Mouse (Mus musculus) hindbrain, postnatal 0 days (tissue): Measurements from ENCODE around the gene Gas1. TPM values are rescaled to one million over a fixed set of nuclear protein-coding genes. Genes with fewer than 3 reads are reported as not detected.

ENCODE experiments used
- ATAC-seq: fragments of 200-750 bp; cut with Nextera tagmentation; 2 replicates; pipeline ENCODE4 v1.8.0; 2017; ENCODE audit warnings: mild to moderate bottlenecking, moderate TSS enrichment, moderate library complexity
- DNase-seq: peaks from one replicate; pipeline ENCODE4 v3.0.0-alpha.2; 2015; ENCODE audit warnings: low spot score
- H3K27ac ChIP-seq: fragments of 300-500 bp; sonication (generic); 2 replicates; pipeline ENCODE4 v1.5.1; 2014; ENCODE audit warnings: mild to moderate bottlenecking
- H3K27me3 ChIP-seq: fragments of 300-500 bp; sonication (generic); 2 replicates; pipeline ENCODE4 v1.6.1; 2014; ENCODE audit warnings: low read length, mixed read lengths; ENCODE audit not compliant: insufficient read depth
- H3K36me3 ChIP-seq: fragments of 300-500 bp; sonication (generic); 2 replicates; pipeline ENCODE4 v1.6.1; 2014; ENCODE audit warnings: low read length, mixed read lengths; ENCODE audit not compliant: insufficient read depth
- H3K4me1 ChIP-seq: fragments of 300-500 bp; sonication (generic); 2 replicates; pipeline ENCODE4 v1.6.1; 2014; ENCODE audit warnings: antibody characterized with exemption, low read length, mixed read lengths; ENCODE audit not compliant: insufficient read depth
- H3K4me2 ChIP-seq: fragments of 300-500 bp; sonication (generic); 2 replicates; pipeline ENCODE4 v1.6.1; 2014; ENCODE audit warnings: low read depth, mild to moderate bottlenecking, low read length, moderate library complexity, mixed read lengths
- H3K4me3 ChIP-seq: fragments of 300-500 bp; sonication (generic); 2 replicates; pipeline ENCODE4 v1.5.1; 2014; ENCODE audit warnings: low read length
- H3K9ac ChIP-seq: fragments of 300-500 bp; sonication (generic); replicated peaks from 2 replicates; pipeline ENCODE4 v1.6.1; 2014; ENCODE audit warnings: mild to moderate bottlenecking, low read length, moderate library complexity, mixed read lengths
- H3K9me3 ChIP-seq: fragments of 300-500 bp; sonication (generic); 2 replicates; pipeline ENCODE4 v1.6.1; 2016; ENCODE audit warnings: low read length, mixed read lengths
- CTCF ChIP-seq: IDR thresholded peaks from 2 replicates; pipeline ENCODE4 v1.5.1; 2016; ENCODE audit warnings: antibody characterized with exemption, control low read depth, low read depth
- WGBS: fragments of 180-500 bp; shearing (Covaris S2); extraction: QIAGEN DNeasy Blood & Tissue Kit; methylation state at CpG from one replicate; pipeline ENCODE4 v1.1.7; 2014; 5-methylcytosine and 5-hydroxymethylcytosine counted together
- polyA plus RNA-seq: library from polyadenylated mRNA; unstranded; fragments of >200 nt; fragmentation: Nextera tagmentation; extraction: Ambion mirVana; gene quantifications from 2 replicates; pipeline ENCODE4 v1.2.1, GENCODE M21; 2015
- total RNA-seq: library from RNA; depleted of rRNA; stranded (reverse); fragments of >200 nt; gene quantifications from 2 replicates; pipeline ENCODE4 v1.2.3, GENCODE M21; 2014

Gene Gas1
- total and polyA plus RNA-seq, 2 experiments from 2014 or later: 17.3 to 60.3 TPM

GRCm38 (mm10) chr13:60173591-60174524 lies 3.3 kb downstream of the Gas1 start:
- H3K27me3 ChIP-seq: no peaks in the 10 kb centered on the region
- 11% methylated on average over 12 of the region's 12 CpGs for WGBS
- no peaks in the 10 kb centered on the region for H3K9me3 ChIP-seq
- no peak for TF ChIP-seq CTCF
- peak overlapping the region; percentile 85 for H3K4me2 ChIP-seq
- peak; percentile 20 for DNase-seq
- H3K4me3 ChIP-seq: peak overlapping the region; percentile 77
- ATAC-seq: no peak
- no peaks in the 10 kb centered on the region for H3K36me3 ChIP-seq
- H3K27ac ChIP-seq: no peak overlapping the region
- H3K9ac ChIP-seq: no peak overlapping the region
- H3K4me1 ChIP-seq: peaks cover 7% of the 10 kb centered on the region

- H3K27ac ChIP-seq: no peak overlapping the region
- H3K9ac ChIP-seq: no peak overlapping the region
- no peak overlapping the region; the same call in 1 of the 2 replicates for H3K4me3 ChIP-seq
- no peak for TF ChIP-seq CTCF
- H3K27me3 ChIP-seq: no peaks in the 10 kb centered on the region
- DNase-seq (no peak), ATAC-seq (no peak)
- peak overlapping the region; percentile 85 for H3K4me2 ChIP-seq
- no peaks in the 10 kb centered on the region for H3K36me3 ChIP-seq
- no peaks in the 10 kb centered on the region for H3K9me3 ChIP-seq
- peaks cover 7% of the 10 kb centered on the region; the same call in 1 of the 2 replicates for H3K4me1 ChIP-seq
- WGBS: 14% methylated on average over 3 of the region's 3 CpGs
Observed at GRCm38 (mm10) chr13:60173186-60173585, 4.0 kb downstream of the Gas1 start.

- TF ChIP-seq CTCF: no peak
- H3K4me2 ChIP-seq: no peak overlapping the region
- no peak overlapping the region for H3K27ac ChIP-seq
- DNase-seq (no peak), ATAC-seq (no peak)
- H3K4me1 ChIP-seq: peaks cover 7% of the 10 kb centered on the region; the same call in 1 of the 2 replicates
- 18% methylated on average over 7 of the region's 7 CpGs for WGBS
- no peaks in the 10 kb centered on the region for H3K27me3 ChIP-seq
- H3K4me3 ChIP-seq: no peak overlapping the region
- no peaks in the 10 kb centered on the region for H3K36me3 ChIP-seq
- H3K9ac ChIP-seq: no peak overlapping the region
- no peaks in the 10 kb centered on the region for H3K9me3 ChIP-seq
Observed at GRCm38 (mm10) chr13:60172366-60173017, 4.7 kb downstream of the Gas1 start.

DNA sequence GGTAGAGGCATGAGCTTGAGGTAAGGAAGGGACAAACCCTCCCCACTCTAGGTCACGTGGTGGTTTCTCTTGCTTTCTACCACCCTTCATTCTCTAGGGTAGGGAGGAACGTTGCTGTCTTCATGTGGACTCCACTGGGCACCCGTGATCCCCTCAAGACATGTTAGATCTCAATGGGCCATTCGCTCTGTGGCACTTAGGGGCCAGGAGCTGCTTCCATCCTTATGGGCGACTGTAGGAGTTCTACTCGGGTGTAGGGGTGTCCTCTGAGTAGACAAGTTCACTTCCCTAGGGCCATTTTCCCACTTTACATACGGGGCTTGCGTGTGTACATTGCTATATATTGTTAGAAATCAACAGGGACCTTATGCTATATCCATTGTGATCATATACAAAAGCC lies 5.4 kb downstream of the Gas1 start:
- Histone ChIP-seq H3K36me3 (no peaks in the 10 kb centered on the region), H3K4me1 (peaks cover 7% of the 10 kb centered on the region; the same call in 1 of the 2 replicates), H3K4me3 (no peak overlapping the region), H3K9ac (no peak overlapping the region), H3K27ac (no peak overlapping the region), H3K4me2 (no peak overlapping the region), H3K9me3 (no peaks in the 10 kb centered on the region), H3K27me3 (no peaks in the 10 kb centered on the region)
- ATAC-seq (no peak), DNase-seq (no peak)
- no peak for TF ChIP-seq CTCF
- WGBS: 46% methylated on average over 8 of the region's 8 CpGs

DNA sequence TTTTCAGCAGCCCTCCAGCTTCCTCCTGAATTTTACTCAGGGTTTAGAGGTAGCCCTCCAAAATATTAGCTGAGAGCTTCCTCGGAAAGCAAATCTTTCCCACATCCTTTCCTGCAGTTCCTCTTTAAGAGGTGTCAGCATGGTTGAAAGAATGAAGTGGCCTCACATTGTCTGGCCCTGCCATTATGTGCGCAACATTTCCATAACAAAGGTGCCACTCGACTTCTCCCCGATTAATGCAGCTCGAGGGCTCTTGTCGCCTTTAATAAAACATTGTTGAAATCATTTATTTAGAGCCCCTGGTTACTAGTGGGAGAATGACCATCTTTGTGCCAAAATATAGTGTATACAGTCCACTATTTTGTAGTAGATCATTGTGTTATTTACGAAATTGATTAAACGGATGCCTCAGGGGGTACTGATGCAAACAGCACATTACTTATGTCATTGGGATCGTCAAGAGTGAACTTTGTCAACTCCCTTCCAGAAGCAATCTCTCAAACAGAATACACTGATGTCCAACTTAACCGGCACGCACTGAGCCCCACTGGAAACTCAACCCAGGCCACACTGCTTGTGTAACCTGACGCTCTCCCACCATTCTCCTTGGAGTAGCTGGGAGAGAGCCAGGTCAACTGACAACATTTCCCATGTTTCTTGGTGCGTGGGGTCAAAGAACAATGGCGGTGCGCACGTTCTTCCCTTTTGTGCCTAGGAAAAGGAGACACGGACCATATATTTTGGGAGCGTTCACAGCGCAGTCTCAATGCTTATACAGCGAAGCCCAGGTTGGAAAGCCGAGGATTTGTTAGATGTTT lies 6.1 kb downstream of the Gas1 start:
- Histone ChIP-seq H3K4me3 (no peak overlapping the region), H3K27me3 (no peaks in the 10 kb centered on the region), H3K36me3 (no peaks in the 10 kb centered on the region), H3K9ac (no peak overlapping the region), H3K9me3 (no peaks in the 10 kb centered on the region), H3K4me2 (no peak overlapping the region), H3K4me1 (peaks cover 7% of the 10 kb centered on the region; the same call in 1 of the 2 replicates), H3K27ac (no peak overlapping the region)
- TF ChIP-seq CTCF: no peak
- 26% methylated on average over 21 of the region's 21 CpGs for WGBS
- DNase-seq: no peak
- ATAC-seq: no peak

- Histone ChIP-seq H3K36me3 (no peaks in the 10 kb centered on the region), H3K27me3 (no peaks in the 10 kb centered on the region), H3K9me3 (no peaks in the 10 kb centered on the region), H3K4me2 (no peak overlapping the region), H3K27ac (no peak overlapping the region), H3K4me1 (peaks cover 7% of the 10 kb centered on the region; the same call in 1 of the 2 replicates), H3K9ac (no peak overlapping the region), H3K4me3 (no peak overlapping the region)
- no peak for ATAC-seq
- WGBS: 96% methylated on average over 2 of the region's 2 CpGs
- DNase-seq: no peak
- no peak for TF ChIP-seq CTCF
Observed at GRCm38 (mm10) chr13:60169026-60169425, 8.1 kb downstream of the Gas1 start.
